Mouse (Mus musculus): ENCODE results near the gene Xpc. TPM values are rescaled to one million over a fixed set of nuclear protein-coding genes. Genes with fewer than 3 reads are reported as not detected.
A peak's percentile ranks its signal among the peaks of the same experiment; 100 is the strongest.

Xpc gene
- polyA plus RNA-seq, 1 experiment from 2014 or later, result 9.6 TPM

- Histone ChIP-seq H3K4me3 (ENCODE audit: control insufficient read depth in 1 of 2, insufficient read depth in 1 of 2, low read depth in 1 of 2, low read length in 2 of 2) (no peak overlapping the region), H3K36me3 (ENCODE audit: control insufficient read depth, insufficient read depth, low read length) (peaks cover 3% of the 10 kb centered on the region; the same call in 1 of the 2 replicates), H3K27ac (replicated peaks in 1 of 2; ENCODE audit: control insufficient read depth in 1 of 2, insufficient read depth in 1 of 2, low read depth in 2 of 2, low read length in 2 of 2) (no peak overlapping the region), H3K4me1 (ENCODE audit: control insufficient read depth in 2 of 2, insufficient read depth in 2 of 2, low read length in 2 of 2) (peaks cover 8 to 12% of the 10 kb centered on the region in 2 experiments), H3K4me2 (ENCODE audit: low read length) (no peak overlapping the region), H3K9ac (ENCODE audit: low read length) (no peak overlapping the region), H3K27me3 (ENCODE audit: control insufficient read depth, insufficient read depth, low read length) (peaks cover 68% of the 10 kb centered on the region), H3K9me3 (ENCODE audit: control insufficient read depth, low read length) (no peaks in the 10 kb centered on the region)
- no peak for ATAC-seq (ENCODE audit: insufficient number of reproducible peaks, insufficient read depth, low FRiP score, low read depth)
- 79% methylated on average over 4 of the region's 4 CpGs for WGBS
These were observed 18.6 kb upstream of the Xpc start for GRCm38 (mm10) chr6:91534268-91534667.

- no peak overlapping the region for H3K9ac ChIP-seq (ENCODE audit: low read length)
- H3K4me1 ChIP-seq (ENCODE audit: control insufficient read depth in 2 of 2, insufficient read depth in 2 of 2, low read length in 2 of 2), result peaks cover 8 to 14% of the 10 kb centered on the region in 2 experiments
- no peak for ATAC-seq (ENCODE audit: insufficient number of reproducible peaks, insufficient read depth, low FRiP score, low read depth)
- H3K27me3 ChIP-seq (ENCODE audit: control insufficient read depth, insufficient read depth, low read length), result peaks cover 64% of the 10 kb centered on the region
- WGBS, result 47% methylated on average over 2 of the region's 2 CpGs
- H3K9me3 ChIP-seq (ENCODE audit: control insufficient read depth, low read length), result no peaks in the 10 kb centered on the region
- H3K27ac ChIP-seq (replicated peaks in 1 of 2; ENCODE audit: control insufficient read depth in 1 of 2, insufficient read depth in 1 of 2, low read depth in 2 of 2, low read length in 2 of 2), result no peak overlapping the region
- no peak overlapping the region for H3K4me2 ChIP-seq (ENCODE audit: low read length)
- H3K36me3 ChIP-seq (ENCODE audit: control insufficient read depth, insufficient read depth, low read length), result peaks cover 3% of the 10 kb centered on the region; the same call in 1 of the 2 replicates
- no peak overlapping the region for H3K4me3 ChIP-seq (ENCODE audit: control insufficient read depth in 1 of 2, insufficient read depth in 1 of 2, low read depth in 1 of 2, low read length in 2 of 2)
These were observed 18.1 kb upstream of the Xpc start for GRCm38 (mm10) chr6:91533771-91534170.

- peaks cover 60% of the 10 kb centered on the region for H3K27me3 ChIP-seq (ENCODE audit: control insufficient read depth, insufficient read depth, low read length)
- H3K4me2 ChIP-seq (ENCODE audit: low read length), result no peak overlapping the region
- no peak for ATAC-seq (ENCODE audit: insufficient number of reproducible peaks, insufficient read depth, low FRiP score, low read depth)
- no peaks in the 10 kb centered on the region for H3K9me3 ChIP-seq (ENCODE audit: control insufficient read depth, low read length)
- no peak overlapping the region for H3K9ac ChIP-seq (ENCODE audit: low read length)
- 60% methylated on average over 5 of the region's 5 CpGs for WGBS
- no peak overlapping the region for H3K4me3 ChIP-seq (ENCODE audit: control insufficient read depth in 1 of 2, insufficient read depth in 1 of 2, low read depth in 1 of 2, low read length in 2 of 2)
- H3K4me1 ChIP-seq (ENCODE audit: control insufficient read depth in 2 of 2, insufficient read depth in 2 of 2, low read length in 2 of 2), result peaks cover 8 to 18% of the 10 kb centered on the region in 2 experiments
- H3K36me3 ChIP-seq (ENCODE audit: control insufficient read depth, insufficient read depth, low read length), result peaks cover 5% of the 10 kb centered on the region; the same call in 1 of the 2 replicates
- H3K27ac ChIP-seq (replicated peaks in 1 of 2; ENCODE audit: control insufficient read depth in 1 of 2, insufficient read depth in 1 of 2, low read depth in 2 of 2, low read length in 2 of 2), result no peak overlapping the region
These were observed 17.7 kb upstream of the Xpc start for GRCm38 (mm10) chr6:91533359-91533758.

GRCm38 (mm10) chr6:91532661-91533060 is 17.0 kb upstream of the Xpc start:
- Histone ChIP-seq H3K4me1 (ENCODE audit: control insufficient read depth in 2 of 2, insufficient read depth in 2 of 2, low read length in 2 of 2) (peaks cover 8 to 23% of the 10 kb centered on the region in 2 experiments), H3K36me3 (ENCODE audit: control insufficient read depth, insufficient read depth, low read length) (peaks cover 5% of the 10 kb centered on the region; the same call in 1 of the 2 replicates), H3K27me3 (ENCODE audit: control insufficient read depth, insufficient read depth, low read length) (peaks cover 53% of the 10 kb centered on the region), H3K4me3 (ENCODE audit: control insufficient read depth in 1 of 2, insufficient read depth in 1 of 2, low read depth in 1 of 2, low read length in 2 of 2) (no peak overlapping the region), H3K9ac (ENCODE audit: low read length) (no peak overlapping the region), H3K27ac (replicated peaks in 1 of 2; ENCODE audit: control insufficient read depth in 1 of 2, insufficient read depth in 1 of 2, low read depth in 2 of 2, low read length in 2 of 2) (no peak overlapping the region), H3K9me3 (ENCODE audit: control insufficient read depth, low read length) (no peaks in the 10 kb centered on the region), H3K4me2 (ENCODE audit: low read length) (no peak overlapping the region)
- WGBS, result 62% methylated on average over 6 of the region's 6 CpGs
- ATAC-seq (ENCODE audit: insufficient number of reproducible peaks, insufficient read depth, low FRiP score, low read depth), result no peak

GRCm38 (mm10) chr6:91531276-91531675 is 15.6 kb upstream of the Xpc start:
- no peak for ATAC-seq (ENCODE audit: insufficient number of reproducible peaks, insufficient read depth, low FRiP score, low read depth)
- H3K4me2 ChIP-seq (ENCODE audit: low read length), result no peak overlapping the region
- no peak overlapping the region for H3K27ac ChIP-seq (replicated peaks in 1 of 2; ENCODE audit: control insufficient read depth in 1 of 2, insufficient read depth in 1 of 2, low read depth in 2 of 2, low read length in 2 of 2)
- H3K4me3 ChIP-seq (ENCODE audit: control insufficient read depth in 1 of 2, insufficient read depth in 1 of 2, low read depth in 1 of 2, low read length in 2 of 2), result no peak overlapping the region
- H3K9me3 ChIP-seq (ENCODE audit: control insufficient read depth, low read length), result no peaks in the 10 kb centered on the region
- H3K27me3 ChIP-seq (ENCODE audit: control insufficient read depth, insufficient read depth, low read length), result peaks cover 43% of the 10 kb centered on the region
- WGBS, result 41% methylated on average over 6 of the region's 6 CpGs
- peaks cover 5% of the 10 kb centered on the region; the same call in 1 of the 2 replicates for H3K36me3 ChIP-seq (ENCODE audit: control insufficient read depth, insufficient read depth, low read length)
- H3K9ac ChIP-seq (ENCODE audit: low read length), result no peak overlapping the region
- peaks cover 8 to 23% of the 10 kb centered on the region in 2 experiments for H3K4me1 ChIP-seq (ENCODE audit: control insufficient read depth in 2 of 2, insufficient read depth in 2 of 2, low read length in 2 of 2)

- 87% methylated on average over 8 of the region's 8 CpGs for WGBS
- Histone ChIP-seq H3K9ac (ENCODE audit: low read length) (no peak overlapping the region), H3K36me3 (ENCODE audit: control insufficient read depth, insufficient read depth, low read length) (peaks cover 5% of the 10 kb centered on the region; the same call in 1 of the 2 replicates), H3K27ac (replicated peaks in 1 of 2; ENCODE audit: control insufficient read depth in 1 of 2, insufficient read depth in 1 of 2, low read depth in 2 of 2, low read length in 2 of 2) (no peak overlapping the region), H3K4me2 (ENCODE audit: low read length) (no peak overlapping the region), H3K4me1 (ENCODE audit: control insufficient read depth in 2 of 2, insufficient read depth in 2 of 2, low read length in 2 of 2) (peaks cover 8 to 23% of the 10 kb centered on the region in 2 experiments), H3K4me3 (ENCODE audit: control insufficient read depth in 1 of 2, insufficient read depth in 1 of 2, low read depth in 1 of 2, low read length in 2 of 2) (no peak overlapping the region), H3K9me3 (ENCODE audit: control insufficient read depth, low read length) (no peaks in the 10 kb centered on the region), H3K27me3 (ENCODE audit: control insufficient read depth, insufficient read depth, low read length) (peaks cover 37% of the 10 kb centered on the region)
- no peak for ATAC-seq (ENCODE audit: insufficient number of reproducible peaks, insufficient read depth, low FRiP score, low read depth)
These were observed 15.0 kb upstream of the Xpc start for GRCm38 (mm10) chr6:91530673-91531072.

GRCm38 (mm10) chr6:91528265-91528664 is 12.6 kb upstream of the Xpc start:
- no peaks in the 10 kb centered on the region for H3K9me3 ChIP-seq (ENCODE audit: control insufficient read depth, low read length)
- H3K36me3 ChIP-seq (ENCODE audit: control insufficient read depth, insufficient read depth, low read length), result peaks cover 25% of the 10 kb centered on the region
- WGBS, result 55% methylated on average over 7 of the region's 7 CpGs
- H3K9ac ChIP-seq (ENCODE audit: low read length), result no peak overlapping the region; the same call in 1 of the 2 replicates
- no peak overlapping the region for H3K4me2 ChIP-seq (ENCODE audit: low read length)
- H3K27ac ChIP-seq (replicated peaks in 1 of 2; ENCODE audit: control insufficient read depth in 1 of 2, insufficient read depth in 1 of 2, low read depth in 2 of 2, low read length in 2 of 2), result peak overlapping the region; percentile 28 to 56; a peak in 3 of 4 replicates
- ATAC-seq (ENCODE audit: insufficient number of reproducible peaks, insufficient read depth, low FRiP score, low read depth), result peak; percentile 45; the same call in 1 of the 2 replicates
- no peak overlapping the region for H3K4me3 ChIP-seq (ENCODE audit: control insufficient read depth in 1 of 2, insufficient read depth in 1 of 2, low read depth in 1 of 2, low read length in 2 of 2)
- peaks cover 8 to 19% of the 10 kb centered on the region in 2 experiments for H3K4me1 ChIP-seq (ENCODE audit: control insufficient read depth in 2 of 2, insufficient read depth in 2 of 2, low read length in 2 of 2)
- peaks cover 13% of the 10 kb centered on the region for H3K27me3 ChIP-seq (ENCODE audit: control insufficient read depth, insufficient read depth, low read length)
